Mouse (Mus musculus): ENCODE data around the gene Sypl. TPM values are rescaled to one million over a fixed set of nuclear protein-coding genes. Genes with fewer than 3 reads are reported as not detected.
A peak's percentile ranks its signal among the peaks of the same experiment; 100 is the strongest.

The Sypl gene
- total RNA-seq, 2 experiments from 2014 or later, result 33.6 to 41.8 TPM

GRCm38 (mm10) chr12:32921532-32922131, 32.1 kb upstream of the Sypl start:
- Histone ChIP-seq H3K4me3 (no peak overlapping the region), H3K27ac (no peak overlapping the region)
- TF ChIP-seq CTCF (IDR thresholded peaks at IDR 0.05), result no peak
- intact Hi-C loops (cut with DNase I), result loop anchor here (2.0 kb wide), 2 partner anchors 89 to 185 kb away; no protein-coding TSS in a partner anchor
- no peak for DNase-seq (ENCODE audit: extremely low spot score in 1 of 2, low spot score in 2 of 2)

GRCm38 (mm10) chr12:32924245-32924644, 29.4 kb upstream of the Sypl start:
- H3K4me3 ChIP-seq, result no peak overlapping the region
- no peak for DNase-seq (ENCODE audit: extremely low spot score in 1 of 2, low spot score in 2 of 2)
- no peak for TF ChIP-seq CTCF (IDR thresholded peaks at IDR 0.05)
- no peak overlapping the region for H3K27ac ChIP-seq
- intact Hi-C loops (cut with DNase I), result no loop called here

GRCm38 (mm10) chr12:32926331-32927172, 27.1 kb upstream of the Sypl start:
- intact Hi-C loops (cut with DNase I), result loop anchor here (2.0 kb wide), 1 partner anchor 26 kb away; the partner anchor contains the start of gene Sypl
- no peak for TF ChIP-seq CTCF (IDR thresholded peaks at IDR 0.05)
- DNase-seq (ENCODE audit: extremely low spot score in 1 of 2, low spot score in 2 of 2), result peak; percentile 24 to 38
- no peak overlapping the region for H3K4me3 ChIP-seq
- H3K27ac ChIP-seq, result peak overlapping the region; percentile 80

- no peak for DNase-seq (ENCODE audit: extremely low spot score in 1 of 2, low spot score in 2 of 2)
- Histone ChIP-seq H3K4me3 (no peak overlapping the region), H3K27ac (peak overlapping the region; percentile 80)
- TF ChIP-seq CTCF (IDR thresholded peaks at IDR 0.05), result peak; percentile 39
- intact Hi-C loops (cut with DNase I), result loop anchor here (2.0 kb wide), 1 partner anchor 25 kb away; the partner anchor contains the start of gene Sypl
Observed at GRCm38 (mm10) chr12:32927231-32927835, 26.4 kb upstream of the Sypl start.

GRCm38 (mm10) chr12:32928180-32928579, 25.5 kb upstream of the Sypl start:
- Histone ChIP-seq H3K27ac (no peak overlapping the region), H3K4me3 (no peak overlapping the region)
- no peak for TF ChIP-seq CTCF (IDR thresholded peaks at IDR 0.05)
- no peak for DNase-seq (ENCODE audit: extremely low spot score in 1 of 2, low spot score in 2 of 2)
- intact Hi-C loops (cut with DNase I), result no loop called here

GRCm38 (mm10) chr12:32929831-32930513, 23.7 kb upstream of the Sypl start:
- Histone ChIP-seq H3K27ac (no peak overlapping the region), H3K4me3 (no peak overlapping the region)
- intact Hi-C loops (cut with DNase I), result no loop called here
- no peak for TF ChIP-seq CTCF (IDR thresholded peaks at IDR 0.05)
- no peak for DNase-seq (ENCODE audit: extremely low spot score in 1 of 2, low spot score in 2 of 2)

- H3K4me3 ChIP-seq, result no peak overlapping the region
- no peak overlapping the region for H3K27ac ChIP-seq
- intact Hi-C loops (cut with DNase I), result no loop called here
- no peak for TF ChIP-seq CTCF (IDR thresholded peaks at IDR 0.05)
- no peak for DNase-seq (ENCODE audit: extremely low spot score in 1 of 2, low spot score in 2 of 2)
Observed at GRCm38 (mm10) chr12:32930566-32930965, 23.1 kb upstream of the Sypl start.

- Histone ChIP-seq H3K27ac (no peak overlapping the region), H3K4me3 (no peak overlapping the region)
- DNase-seq (ENCODE audit: extremely low spot score in 1 of 2, low spot score in 2 of 2), result no peak
- no peak for TF ChIP-seq CTCF (IDR thresholded peaks at IDR 0.05)
- intact Hi-C loops (cut with DNase I), result no loop called here
Observed at GRCm38 (mm10) chr12:32936246-32936946, 17.3 kb upstream of the Sypl start.

- no peak for TF ChIP-seq CTCF (IDR thresholded peaks at IDR 0.05)
- intact Hi-C loops (cut with DNase I), result no loop called here
- H3K27ac ChIP-seq, result no peak overlapping the region
- DNase-seq (ENCODE audit: extremely low spot score in 1 of 2, low spot score in 2 of 2), result no peak
- H3K4me3 ChIP-seq, result no peak overlapping the region
Observed at GRCm38 (mm10) chr12:32941141-32941540, 12.6 kb upstream of the Sypl start.

GRCm38 (mm10) chr12:32943347-32943746, 10.3 kb upstream of the Sypl start:
- TF ChIP-seq CTCF (IDR thresholded peaks at IDR 0.05), result no peak
- intact Hi-C loops (cut with DNase I), result no loop called here
- Histone ChIP-seq H3K4me3 (no peak overlapping the region), H3K27ac (no peak overlapping the region)
- no peak for DNase-seq (ENCODE audit: extremely low spot score in 1 of 2, low spot score in 2 of 2)

GRCm38 (mm10) chr12:32943951-32944350, 9.7 kb upstream of the Sypl start:
- H3K27ac ChIP-seq, result no peak overlapping the region
- no peak overlapping the region for H3K4me3 ChIP-seq
- intact Hi-C loops (cut with DNase I), result no loop called here
- DNase-seq (ENCODE audit: extremely low spot score in 1 of 2, low spot score in 2 of 2), result no peak
- TF ChIP-seq CTCF (IDR thresholded peaks at IDR 0.05), result no peak
